Mouse (Mus musculus) urinary bladder, adult 18-20 months (tissue): Measurements from ENCODE around the gene Gtf2f1.
A peak's percentile ranks its signal among the peaks of the same experiment; 100 is the strongest.
"Not testable (repeated sequence)": the region's sequence is repeated elsewhere in the genome, so short reads cannot be mapped to it uniquely, and the experiment has no call there.

Experiments
- DNase-seq, 2 experiments: peaks; one replicate each; pipeline ENCODE4 v3.0.0; 2022; ENCODE audit warnings: low spot score in 2 of 2, mixed read lengths in 2 of 2

Gtf2f1 gene

DNA sequence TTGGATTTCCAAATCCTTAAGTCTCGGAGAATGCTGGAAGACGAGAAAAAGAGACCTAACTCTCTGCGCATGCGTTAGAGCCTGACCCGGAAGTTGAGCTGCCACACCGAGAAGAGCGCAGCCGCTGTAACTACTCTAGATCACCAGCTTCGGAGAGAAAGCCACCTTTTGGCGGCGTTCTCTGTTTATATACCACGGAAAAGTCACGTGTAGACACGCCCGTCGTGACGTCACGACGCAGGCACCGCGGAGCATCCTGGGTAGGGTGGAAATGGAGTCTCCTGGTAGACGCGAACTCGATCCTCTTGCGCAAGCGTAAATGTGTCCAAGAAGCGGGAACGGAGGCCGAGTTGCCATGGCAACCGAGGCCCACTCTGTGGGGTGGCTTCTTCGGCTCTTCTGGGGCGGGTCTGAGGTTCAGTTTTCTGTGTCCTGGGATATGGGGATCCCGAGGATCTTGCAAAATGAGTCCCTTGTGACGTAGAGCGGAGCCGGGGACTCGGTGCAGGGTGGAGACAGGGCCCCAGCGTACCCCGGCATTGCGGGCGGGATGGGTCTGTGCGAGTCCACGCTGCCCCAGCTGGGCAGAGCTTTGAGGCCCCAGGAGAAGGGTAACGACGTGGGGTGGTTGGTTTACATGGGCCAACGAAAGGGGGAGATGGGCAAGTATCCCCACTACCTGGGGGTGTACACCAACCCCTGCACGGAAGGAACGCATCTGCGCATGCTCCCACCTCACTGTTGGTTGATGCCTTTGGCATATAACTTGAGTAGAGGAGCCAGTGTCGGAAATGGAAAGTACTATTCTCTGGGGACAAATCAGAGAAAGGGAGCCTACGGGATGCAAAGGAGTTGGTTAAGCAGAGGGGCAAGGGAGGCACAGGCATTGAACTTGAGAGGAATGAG, at the start of gene Gtf2f1, which contains the start of gene Gm17949:
TSS of gene Gtf2f1 (minus strand) at position 53 of the 906 bp plus-strand sequence.
TSS of gene Gm17949 (plus strand) at position 234 of the 906 bp plus-strand sequence.
- DNase-seq, result peak; percentile 86 to 88

DNA sequence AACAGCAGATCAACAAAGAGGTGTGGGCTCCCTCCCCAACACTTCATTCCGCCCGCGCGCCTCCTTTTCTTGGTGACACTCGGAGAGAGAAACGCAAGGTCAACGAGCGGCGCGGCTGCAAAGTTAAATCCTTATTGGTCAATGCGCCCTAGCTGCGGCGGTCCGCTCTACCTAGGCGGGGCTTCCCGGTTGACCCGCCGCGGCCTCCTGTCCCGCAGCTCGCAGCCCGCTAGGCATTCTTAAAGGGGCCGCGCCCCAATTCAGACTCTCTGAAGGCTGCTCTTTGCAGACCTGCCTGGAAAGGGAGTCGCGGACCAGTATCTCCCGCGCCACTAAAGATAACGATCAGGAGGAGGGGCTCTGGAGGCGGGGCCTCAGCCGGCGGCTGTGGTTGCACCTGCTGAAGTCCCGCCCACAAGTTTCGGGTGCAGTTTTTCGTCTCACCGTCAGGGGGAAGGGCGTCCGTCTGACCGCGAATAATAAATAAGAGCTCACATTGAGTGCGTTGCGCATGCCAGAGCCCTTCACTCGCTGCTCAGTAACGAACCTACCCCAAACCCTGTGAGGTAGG, 49.2 kb upstream of the Gtf2f1 start:
- peak; percentile 91 to 98 for DNase-seq

DNA sequence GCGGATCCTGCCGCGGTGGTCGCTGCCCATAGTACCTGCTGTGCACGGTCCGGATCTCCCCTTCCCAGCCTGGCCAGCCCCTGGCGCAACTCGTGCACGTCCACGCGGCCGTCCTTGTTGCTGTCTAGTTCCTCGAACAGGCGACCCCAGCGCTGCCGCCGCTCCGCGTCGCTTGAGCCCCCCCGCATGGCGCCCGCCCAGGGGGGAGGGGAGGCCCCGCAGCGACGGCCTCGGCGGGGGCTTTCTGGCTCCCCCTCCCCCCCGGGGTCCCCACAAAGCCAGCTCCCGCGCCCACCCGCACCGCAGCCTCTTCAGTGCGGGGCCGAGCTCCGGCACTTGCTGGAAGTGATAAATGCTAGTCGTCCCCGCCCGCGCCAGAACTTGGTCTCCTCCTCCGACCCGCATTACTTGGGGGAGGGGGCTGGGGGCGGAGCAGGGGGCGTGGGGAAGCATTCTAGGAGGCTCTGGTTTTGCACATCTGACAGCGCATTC, 48.4 kb upstream of the Gtf2f1 start, which contains the start of gene Slc25a23:
TSS of gene Slc25a23 (minus strand) at position 378 of the 492 bp plus-strand sequence.
- peak; percentile 27 to 46 for DNase-seq

DNA sequence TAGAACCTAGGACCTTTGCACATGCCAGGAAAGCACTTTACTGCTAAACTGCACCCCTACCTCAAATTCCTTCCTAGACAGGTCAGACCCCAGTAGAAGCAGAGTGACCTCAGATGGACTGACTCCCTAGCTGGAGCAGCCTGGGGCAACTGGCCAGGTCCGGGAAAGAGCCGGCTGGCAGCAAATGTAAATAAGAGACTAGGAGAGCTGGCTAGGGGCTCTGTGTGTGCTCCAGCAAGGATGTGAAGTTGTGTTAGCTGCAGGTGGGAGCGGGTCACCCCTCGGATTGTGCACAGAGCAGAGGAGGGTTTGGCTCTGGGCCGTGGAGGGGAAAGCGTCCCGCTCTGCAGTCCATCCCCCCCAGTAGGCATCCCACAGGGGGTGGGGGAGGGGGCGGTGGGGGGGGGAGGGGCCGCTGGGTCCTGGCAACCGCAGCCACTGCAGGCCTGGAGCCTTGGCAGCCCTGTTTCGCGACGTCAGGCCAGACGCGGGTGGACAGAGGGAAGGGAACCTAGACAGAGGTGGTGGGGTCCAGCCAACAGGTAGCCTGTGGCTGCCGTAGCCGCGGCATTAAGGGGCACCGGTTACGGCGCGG, 47.9 kb upstream of the Gtf2f1 start, which contains the start of gene Crb3:
TSS of gene Crb3 (plus strand) at position 215 of the 595 bp plus-strand sequence.
- DNase-seq, result no peak

DNA sequence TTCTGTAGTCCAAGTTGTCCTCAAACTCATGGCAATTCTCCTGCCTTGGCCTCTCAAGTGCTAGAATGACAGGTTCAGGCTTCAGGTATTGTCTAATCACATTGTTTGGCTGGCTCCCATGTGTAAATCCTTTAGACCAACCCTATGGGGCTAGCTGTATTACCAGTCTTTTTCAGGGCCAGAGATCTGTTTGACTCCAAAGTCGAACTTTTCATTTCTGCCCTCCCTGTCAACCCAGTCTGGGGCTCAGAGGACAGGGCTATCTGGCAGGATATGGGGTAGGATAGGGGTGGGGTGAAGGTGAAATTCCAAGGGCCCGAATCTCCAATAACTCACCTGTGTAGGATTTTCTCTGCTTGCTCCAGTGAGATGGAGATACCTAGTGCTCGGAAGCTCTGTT, 45.2 kb upstream of the Gtf2f1 start:
- no peak for DNase-seq

DNA sequence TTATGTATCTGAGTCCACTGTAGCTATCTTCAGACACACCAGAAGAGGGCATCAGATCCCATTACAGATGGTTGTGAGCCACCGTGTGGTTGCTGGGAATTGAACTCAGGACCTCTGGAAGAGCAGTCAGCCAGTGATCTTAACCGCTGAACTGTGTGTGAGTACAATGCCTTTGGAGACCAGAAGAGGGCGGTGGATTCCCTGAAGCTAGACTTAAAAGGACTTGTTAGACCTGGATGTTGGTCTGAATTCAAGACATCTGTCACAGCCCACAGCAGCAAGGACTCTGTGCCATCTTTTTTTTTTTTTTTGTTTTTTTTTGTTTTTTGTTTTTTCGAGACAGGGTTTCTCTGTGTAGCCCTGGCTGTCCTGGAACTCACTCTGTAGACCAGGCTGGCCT, 40.6 kb upstream of the Gtf2f1 start:
- DNase-seq, result not testable (repeated sequence)

DNA sequence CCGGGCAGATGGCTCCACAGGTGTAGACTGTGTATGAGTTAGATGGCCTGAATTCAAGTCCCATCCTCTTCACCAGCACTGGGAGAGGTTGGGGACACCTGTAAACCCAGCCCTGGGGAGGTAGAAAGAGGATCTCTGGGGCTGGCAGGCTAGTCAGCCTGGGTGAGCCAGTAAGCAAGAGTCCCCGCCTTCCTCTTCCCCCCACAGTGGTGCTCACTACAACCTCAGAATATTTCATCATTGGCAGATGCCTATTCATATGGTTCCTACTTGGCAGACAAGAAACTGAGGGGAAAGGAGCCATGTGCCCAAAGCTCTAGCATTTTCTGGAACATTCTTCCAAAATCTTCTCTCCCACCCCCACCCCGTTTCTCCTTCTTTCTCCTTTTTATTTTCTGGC, 37.7 kb upstream of the Gtf2f1 start:
- DNase-seq, result no peak

DNA sequence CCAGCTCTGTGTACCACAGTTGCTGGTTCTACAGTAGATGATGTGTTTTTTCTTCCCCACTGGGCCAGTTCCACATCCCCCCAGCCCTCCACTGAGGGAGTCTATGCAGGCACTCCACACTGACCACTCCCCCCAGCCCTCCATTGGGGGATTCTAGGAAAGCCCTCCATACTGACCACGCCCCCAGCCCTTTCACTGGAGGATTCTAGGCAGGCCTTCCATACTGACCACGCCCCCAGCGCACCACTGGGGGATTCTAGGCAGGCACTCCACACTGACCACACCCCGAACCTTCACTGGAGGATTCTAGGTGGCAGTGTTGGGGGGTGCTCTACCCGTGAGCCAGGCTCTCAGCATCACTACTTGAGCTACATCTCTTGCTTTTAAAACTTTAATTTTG, 36.3 kb upstream of the Gtf2f1 start:
- no peak for DNase-seq

DNA sequence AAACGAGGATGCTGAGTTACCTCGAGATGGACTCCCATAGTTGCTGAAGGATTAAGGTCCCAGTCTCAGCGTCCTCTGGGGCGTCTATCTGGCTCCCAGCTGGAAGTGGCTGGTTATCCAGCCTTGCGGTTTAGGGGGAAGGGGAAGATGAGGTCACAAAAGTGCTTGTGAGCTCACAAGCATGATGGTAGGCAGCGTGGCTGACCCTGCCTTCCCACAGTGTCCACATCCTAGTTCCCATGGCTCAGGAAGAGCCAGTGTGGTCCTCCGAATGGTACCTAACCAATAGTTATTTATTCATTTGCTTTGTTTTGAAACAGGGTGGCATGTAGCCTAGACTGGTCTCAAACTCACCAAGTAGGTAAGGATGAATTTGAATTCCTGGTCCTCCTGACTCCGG, 30.5 kb upstream of the Gtf2f1 start, which contains the start of gene Slc25a41:
TSS of gene Slc25a41 (minus strand) at position 101 of the 400 bp plus-strand sequence.
- DNase-seq, result no peak

DNA sequence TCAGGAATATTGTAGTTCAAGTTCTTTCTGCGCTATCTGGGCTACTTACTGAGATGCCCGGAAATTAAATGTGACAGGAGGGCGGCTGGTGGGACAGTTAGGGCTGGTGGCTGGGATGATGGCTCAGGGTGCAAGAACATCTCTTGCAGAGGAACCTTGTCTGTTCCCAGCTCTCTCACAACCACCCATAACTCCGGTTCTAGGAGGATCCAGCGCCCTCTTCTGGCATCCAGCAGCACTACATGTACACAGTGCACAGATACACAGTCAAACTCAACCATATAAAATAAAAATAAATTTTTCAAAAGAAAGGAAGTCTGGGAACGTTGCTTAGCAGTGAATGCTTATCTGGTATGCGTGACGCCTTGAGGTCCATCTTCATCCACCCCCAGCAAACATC, 27.9 kb upstream of the Gtf2f1 start:
- DNase-seq, result no peak

DNA sequence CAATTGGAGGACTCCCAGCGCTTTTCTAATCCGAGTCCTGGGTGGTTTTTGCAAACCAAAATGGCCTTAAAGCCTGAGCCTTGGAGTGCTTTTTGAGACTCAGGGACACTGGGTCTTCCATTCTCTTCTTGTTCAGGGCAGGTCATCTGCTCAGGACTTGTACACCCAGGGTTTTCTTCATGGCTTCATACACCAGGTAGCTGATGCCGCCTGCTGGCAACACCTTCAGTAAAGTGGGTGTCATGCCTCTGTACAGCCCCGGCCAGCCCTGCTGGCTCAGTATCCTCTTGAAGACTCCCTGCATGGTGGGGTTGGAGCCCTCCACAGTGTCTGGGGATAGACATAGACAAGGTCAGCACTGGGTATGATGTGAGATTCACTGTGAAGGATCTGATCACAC, 21.8 kb upstream of the Gtf2f1 start:
- no peak for DNase-seq

DNA sequence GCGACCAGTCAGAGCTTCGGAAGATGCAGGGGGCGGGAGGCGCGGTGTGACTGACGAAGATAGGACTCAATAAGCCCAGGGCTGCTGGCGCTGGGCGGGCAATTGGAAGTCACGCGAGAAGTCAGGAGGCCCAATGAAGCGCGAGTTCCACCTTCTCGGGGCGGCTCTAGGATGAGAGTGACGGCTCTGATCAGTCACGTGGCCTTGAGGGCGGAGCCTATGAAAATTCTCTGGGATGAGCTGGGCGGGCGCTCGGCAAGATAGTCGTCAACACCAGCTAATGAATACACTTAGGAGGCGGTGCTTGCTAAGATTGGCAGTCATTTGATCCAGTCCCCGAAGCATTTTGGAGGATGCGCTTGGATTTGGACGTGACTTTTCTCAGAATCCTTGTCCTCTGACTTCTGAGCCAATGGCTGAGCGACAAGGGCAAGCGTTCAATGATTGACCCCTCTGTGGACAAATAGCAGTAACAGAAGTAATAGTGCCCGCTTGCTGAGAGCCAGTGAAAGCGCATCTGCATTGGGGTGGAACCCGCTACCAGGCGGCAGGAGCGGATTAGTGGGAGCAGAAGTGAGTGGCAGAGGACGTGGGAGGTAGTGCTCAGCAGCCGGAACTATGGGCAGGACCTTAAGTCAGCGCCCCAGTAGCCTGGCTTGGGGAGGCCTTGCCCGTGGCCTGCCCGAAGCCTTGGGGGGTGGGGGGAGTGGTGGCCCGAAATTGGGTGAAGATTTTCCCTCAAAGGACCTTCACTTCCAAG, 20.8 kb upstream of the Gtf2f1 start:
- peak; percentile 98 to 100 for DNase-seq

DNA sequence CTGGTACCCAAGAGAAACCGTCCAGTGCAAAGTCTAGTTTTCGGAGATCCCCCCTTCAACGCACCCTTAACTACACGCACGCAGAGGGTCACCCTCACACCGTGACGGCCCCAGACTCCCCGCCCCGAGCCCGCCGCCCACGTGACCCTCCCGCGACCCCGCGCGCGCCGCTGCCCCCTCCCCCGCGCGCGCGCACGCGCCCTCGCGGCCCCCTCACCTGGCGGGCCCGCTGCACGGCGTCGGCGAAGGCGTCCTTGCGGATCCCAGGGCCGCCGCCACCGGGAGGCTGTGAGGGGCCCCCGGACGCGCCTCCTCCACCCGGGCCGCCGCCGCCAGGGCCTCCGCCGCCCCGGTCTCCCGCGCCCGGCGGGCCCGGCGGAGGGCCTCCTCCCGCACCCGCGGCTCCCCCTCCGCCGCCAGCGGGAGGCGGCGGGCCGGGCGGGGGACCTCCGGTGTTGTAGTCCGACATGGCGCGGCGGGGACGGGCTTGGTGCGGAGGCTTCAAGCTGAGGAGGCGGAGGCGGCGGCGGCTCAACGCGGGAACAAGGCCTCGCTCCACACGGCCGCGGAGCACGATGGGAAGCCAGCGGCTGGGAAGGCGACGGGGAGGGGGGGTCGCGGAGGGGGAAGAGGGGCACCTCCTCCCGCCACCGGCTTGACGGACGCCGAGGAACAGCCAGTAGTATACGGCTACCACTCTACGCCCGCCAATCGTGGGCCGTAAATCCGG, 20.0 kb upstream of the Gtf2f1 start, which contains the start of gene Khsrp:
TSS of gene Khsrp (minus strand) at position 592 of the 730 bp plus-strand sequence.
- DNase-seq, result no peak

DNA sequence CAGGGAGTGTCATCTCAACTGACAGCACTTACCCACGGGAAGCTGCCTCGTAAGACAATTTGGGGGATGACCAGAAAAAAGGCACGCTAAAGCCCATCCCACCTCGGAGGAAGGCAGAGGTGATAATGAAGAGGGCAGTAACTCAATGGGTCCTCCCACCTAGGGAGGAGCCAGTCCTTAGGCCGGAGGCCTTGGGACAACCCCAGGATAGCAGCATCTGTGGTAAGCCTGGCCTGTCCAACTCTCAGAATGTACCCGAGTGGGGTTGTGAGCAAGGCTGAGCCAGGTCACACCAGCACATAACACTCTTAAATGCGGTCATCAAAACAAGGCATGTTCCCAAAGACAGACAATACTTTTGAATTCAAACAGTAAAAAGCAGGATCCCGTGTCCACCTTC, 18.6 kb upstream of the Gtf2f1 start:
- DNase-seq, result no peak

DNA sequence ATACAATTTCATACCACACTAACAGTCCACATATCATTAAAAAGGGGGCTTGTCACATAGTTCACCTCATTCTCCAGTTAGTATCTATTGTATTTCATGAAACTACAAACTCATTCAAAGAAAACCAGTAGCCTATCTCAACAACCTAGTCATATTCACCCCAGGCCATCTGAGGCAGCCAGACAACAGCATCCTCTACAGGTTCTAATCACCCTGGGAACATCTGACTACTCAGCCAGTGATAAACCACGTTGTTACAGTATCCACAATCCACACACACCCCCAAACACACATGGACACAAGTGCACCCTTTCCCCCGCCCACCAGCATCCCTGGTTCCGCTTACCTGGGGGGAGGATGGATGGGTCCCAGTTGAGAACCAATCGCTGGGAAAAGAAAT, 16.4 kb upstream of the Gtf2f1 start:
- no peak for DNase-seq

DNA sequence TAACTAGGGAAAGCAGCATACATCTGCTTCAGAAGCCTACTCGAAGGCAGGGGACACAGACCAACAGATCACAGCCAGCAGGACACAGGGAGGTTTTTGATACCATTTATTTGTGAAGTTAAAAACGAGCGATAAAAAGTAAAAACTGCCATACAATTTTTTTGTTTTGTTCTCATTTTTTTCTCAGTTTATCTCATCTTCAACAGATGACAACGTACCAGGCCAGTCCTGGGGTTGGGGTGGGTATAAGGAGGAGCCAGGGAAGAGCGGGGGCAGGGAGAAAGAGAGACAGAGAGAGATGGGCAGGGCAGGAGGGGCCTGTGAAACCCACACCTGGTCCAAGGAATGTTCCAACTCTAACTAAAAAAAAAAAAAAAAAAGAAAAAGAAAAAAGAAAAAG, 9.9 kb upstream of the Gtf2f1 start:
- DNase-seq, result no peak

DNA sequence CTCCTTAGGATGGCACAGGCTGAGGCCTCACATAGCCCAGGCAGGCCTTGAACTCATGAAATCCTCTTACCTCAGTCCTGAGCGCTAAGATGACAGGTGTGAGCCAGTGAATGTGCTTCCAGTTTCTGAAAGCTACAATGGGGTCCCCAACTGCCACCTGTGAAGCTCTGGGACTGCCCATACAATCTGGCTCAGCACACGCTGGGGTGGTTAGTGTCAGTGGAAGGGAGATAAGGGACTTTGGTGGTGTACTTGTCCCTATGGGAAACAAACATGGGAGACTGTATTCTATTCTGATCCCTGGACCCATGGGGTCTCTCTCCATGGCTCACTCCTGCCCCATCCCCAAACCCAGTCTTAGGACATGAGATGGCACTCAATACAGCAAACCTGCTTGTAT, 8.6 kb upstream of the Gtf2f1 start:
- no peak for DNase-seq

DNA sequence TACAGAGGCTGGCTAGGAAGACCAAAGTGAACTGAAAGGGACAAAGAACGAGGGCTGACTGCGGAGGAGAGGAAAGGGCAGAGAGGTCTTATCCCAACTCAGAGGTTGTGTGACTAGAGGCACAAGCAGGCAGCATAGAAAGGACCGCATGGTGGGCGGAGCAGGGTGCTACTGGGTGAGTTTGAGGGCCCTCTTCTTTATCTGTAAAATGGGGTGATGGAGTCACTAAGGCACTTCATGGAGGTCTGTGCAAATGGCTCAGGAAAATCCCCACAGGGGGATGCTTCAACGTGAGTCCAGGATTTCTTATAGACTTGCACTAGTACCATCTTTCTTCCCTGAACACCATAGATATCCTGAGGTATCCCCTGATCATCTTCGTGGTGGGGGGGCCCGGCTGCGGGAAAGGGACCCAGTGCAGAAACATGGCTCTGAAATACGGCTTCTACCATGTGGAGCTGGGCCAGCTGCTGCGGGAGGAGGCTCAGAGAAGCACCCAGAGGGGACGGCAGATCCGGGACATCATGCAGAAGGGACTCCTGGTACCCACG, 1.2 kb upstream of the Gtf2f1 start:
- DNase-seq, result no peak

DNA sequence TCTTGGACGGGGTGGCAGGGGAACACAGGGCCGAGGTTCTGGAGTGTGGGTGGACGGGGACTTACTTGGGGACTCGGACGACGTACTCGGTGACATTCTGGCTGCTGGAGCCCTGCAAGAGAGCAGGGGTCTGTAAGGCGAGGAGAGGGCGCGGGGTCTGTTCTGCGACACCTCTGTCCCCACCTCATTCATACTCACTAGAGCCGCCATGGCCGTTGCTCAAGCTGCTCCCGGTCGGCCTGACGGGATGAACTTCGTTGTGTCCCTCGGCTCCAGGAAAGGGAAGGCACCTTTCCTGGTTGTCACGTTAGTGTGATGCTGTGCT, 215 bp downstream of the Gtf2f1 start:
- peak; percentile 10 to 72 for DNase-seq

DNA sequence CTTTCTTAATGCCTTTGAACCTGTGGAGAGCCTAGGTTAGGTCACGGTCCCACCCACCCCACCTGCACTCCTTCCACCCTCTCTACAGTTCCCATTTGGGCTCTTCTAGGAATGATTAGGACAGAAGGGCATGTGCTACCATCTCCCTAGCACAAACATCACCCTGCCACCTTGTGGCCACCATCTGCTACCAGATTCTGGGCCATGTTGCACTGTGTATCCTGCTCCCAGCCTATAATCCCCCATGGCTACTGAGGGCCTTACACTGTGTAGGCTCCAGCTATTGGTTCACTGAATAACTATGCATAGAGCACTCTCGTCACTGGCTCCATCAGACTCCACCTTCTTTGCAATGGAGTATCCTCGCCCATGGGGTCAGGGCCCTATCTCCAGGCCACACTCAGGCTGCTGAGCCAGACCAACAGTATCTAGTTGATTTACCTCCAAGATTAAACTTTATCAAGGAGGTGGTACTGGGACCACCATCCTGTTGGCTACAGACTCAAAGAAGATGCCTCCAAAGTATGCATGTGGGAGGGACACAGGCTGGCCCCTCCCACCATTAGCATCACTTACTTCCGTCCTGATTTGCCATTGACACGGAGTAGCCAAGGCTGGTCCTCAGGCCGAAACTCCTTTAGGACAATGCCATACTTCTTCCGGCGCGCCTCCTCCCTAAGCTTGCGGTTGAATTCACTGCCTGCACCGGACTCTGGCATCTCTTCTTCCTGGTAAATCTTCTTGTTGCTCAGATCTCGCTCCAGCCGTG, 3.8 kb downstream of the Gtf2f1 start:
- DNase-seq, result no peak
